Mouse (Mus musculus) liver, embryonic 16.5 days (tissue): ENCODE measurements around the gene Cspg4. TPM values are rescaled to one million over a fixed set of nuclear protein-coding genes. Genes with fewer than 3 reads are reported as not detected.

Experiments used
- ATAC-seq: fragments of 200-750 bp; cut with Nextera tagmentation; 2 replicates; pipeline ENCODE4 v1.8.0; 2017; ENCODE audit warnings: low read depth, mild to moderate bottlenecking, moderate number of reproducible peaks, moderate library complexity
- H3K27ac ChIP-seq: fragments of 300-500 bp; sonication (generic); 2 replicates; pipeline ENCODE4 v1.5.1; 2014; ENCODE audit warnings: mild to moderate bottlenecking, low read length
- H3K27me3 ChIP-seq: fragments of 300-500 bp; sonication (generic); 2 replicates; pipeline ENCODE4 v1.6.1; 2014; ENCODE audit warnings: low read depth, low read length, mixed read lengths; ENCODE audit not compliant: control insufficient read depth, insufficient read depth
- H3K36me3 ChIP-seq: fragments of 300-500 bp; sonication (generic); 2 replicates; pipeline ENCODE4 v1.6.1; 2014; ENCODE audit warnings: mild to moderate bottlenecking; ENCODE audit not compliant: control insufficient read depth, insufficient read depth
- H3K4me1 ChIP-seq: fragments of 300-500 bp; sonication (generic); 2 replicates; pipeline ENCODE4 v1.6.1; 2014; ENCODE audit warnings: low read depth, low read length, mixed read lengths; ENCODE audit not compliant: control insufficient read depth
- H3K4me2 ChIP-seq: fragments of 300-500 bp; sonication (generic); 2 replicates; pipeline ENCODE4 v1.6.1; 2014; ENCODE audit warnings: low read depth, low read length, mixed read lengths
- H3K4me3 ChIP-seq: fragments of 300-500 bp; sonication (generic); 2 replicates; pipeline ENCODE4 v1.5.1; 2014; ENCODE audit warnings: low read depth, mild to moderate bottlenecking, low read length
- H3K9ac ChIP-seq: fragments of 300-500 bp; sonication (generic); 2 replicates; pipeline ENCODE4 v1.6.1; 2014; ENCODE audit warnings: low read depth, low read length
- H3K9me3 ChIP-seq: fragments of 300-500 bp; sonication (generic); replicated peaks from 2 replicates; pipeline ENCODE4 v1.6.1; 2016; ENCODE audit warnings: low read length; ENCODE audit not compliant: control insufficient read depth
- WGBS: fragments of 180-500 bp; shearing (Covaris S2); extraction: QIAGEN DNeasy Blood & Tissue Kit; methylation state at CpG from one replicate; pipeline ENCODE4 v1.1.7; 2014; ENCODE audit not compliant: insufficient replicate concordance; 5-methylcytosine and 5-hydroxymethylcytosine counted together
- polyA plus RNA-seq: library from polyadenylated mRNA; unstranded; fragments of >200 nt; fragmentation: Nextera tagmentation; extraction: Ambion mirVana; gene quantifications from 2 replicates; pipeline ENCODE4 v1.2.1, GENCODE M21; 2015

The Cspg4 gene
- polyA plus RNA-seq, 1 experiment from 2014 or later, result 0.87 TPM

DNA sequence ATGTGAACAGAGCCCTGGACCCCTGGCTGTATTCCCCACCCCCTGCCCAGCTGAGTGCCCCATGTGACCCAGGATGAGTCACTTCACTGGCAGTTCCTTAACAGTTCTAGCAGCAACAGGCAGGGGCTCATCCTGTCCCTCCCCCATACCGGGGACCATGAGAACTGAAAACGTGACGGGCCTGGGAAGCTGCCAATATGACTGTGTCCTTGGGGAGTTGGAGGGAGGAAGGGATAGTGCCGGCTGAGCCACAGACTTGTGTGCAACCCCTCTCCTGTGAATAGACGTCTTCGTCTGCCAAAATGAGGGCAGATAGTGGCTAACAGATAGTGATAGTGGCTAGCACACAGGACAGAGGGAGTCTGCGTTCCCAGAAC lies 59.8 kb downstream of the Cspg4 start:
- H3K4me1 ChIP-seq, result peaks cover 19% of the 10 kb centered on the region
- H3K9me3 ChIP-seq, result no peaks in the 10 kb centered on the region
- peak overlapping the region; percentile 28; the same call in 1 of the 2 replicates for H3K9ac ChIP-seq
- 12% methylated on average over 7 of the region's 7 CpGs for WGBS
- 0 out of 2 replicates have a peak, but pooled peaks cover 5% of the 10 kb centered on the region for H3K36me3 ChIP-seq
- H3K27ac ChIP-seq, result peak overlapping the region; percentile 48; the same call in 1 of the 2 replicates
- ATAC-seq, result peak; percentile 43
- H3K27me3 ChIP-seq, result peaks cover 19% of the 10 kb centered on the region
- H3K4me2 ChIP-seq, result peak overlapping the region; percentile 84
- peak overlapping the region; percentile 26 for H3K4me3 ChIP-seq

- H3K4me3 ChIP-seq, result peak overlapping the region; percentile 26; the same call in 1 of the 2 replicates
- H3K4me2 ChIP-seq, result peak overlapping the region; percentile 84
- 0 out of 2 replicates have a peak, but pooled peaks cover 5% of the 10 kb centered on the region for H3K36me3 ChIP-seq
- ATAC-seq, result no peak
- H3K9me3 ChIP-seq, result no peaks in the 10 kb centered on the region
- 79% methylated on average over 26 of the region's 26 CpGs for WGBS
- no peak overlapping the region for H3K27ac ChIP-seq
- peaks cover 19% of the 10 kb centered on the region for H3K4me1 ChIP-seq
- H3K27me3 ChIP-seq, result peaks cover 19% of the 10 kb centered on the region
- H3K9ac ChIP-seq, result no peak overlapping the region
Observed at GRCm38 (mm10) chr9:56925291-56926024, 60.6 kb downstream of the Cspg4 start.

DNA sequence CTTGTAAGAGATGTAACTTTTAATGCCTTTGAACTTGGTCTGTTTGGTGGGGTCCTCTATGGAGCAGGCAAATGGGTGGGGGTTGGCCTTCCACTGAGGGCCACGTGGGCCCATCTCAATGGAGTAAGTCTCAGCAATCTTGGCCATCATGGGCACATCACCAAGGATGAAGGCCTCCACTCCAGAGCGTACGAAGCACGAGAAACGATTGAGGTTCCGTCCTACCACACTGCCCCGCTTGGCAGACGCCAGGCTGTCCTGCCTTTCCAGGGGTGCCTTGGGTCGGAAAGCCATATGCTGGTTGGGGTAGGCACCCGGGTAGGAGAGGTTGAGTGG lies 61.2 kb downstream of the Cspg4 start:
- Histone ChIP-seq H3K4me2 (peak overlapping the region; percentile 84; the same call in 1 of the 2 replicates), H3K27ac (no peak overlapping the region), H3K9me3 (no peaks in the 10 kb centered on the region), H3K27me3 (peaks cover 19% of the 10 kb centered on the region), H3K9ac (no peak overlapping the region), H3K4me1 (peaks cover 19% of the 10 kb centered on the region), H3K36me3 (0 out of 2 replicates have a peak, but pooled peaks cover 5% of the 10 kb centered on the region), H3K4me3 (no peak overlapping the region)
- no peak for ATAC-seq
- 78% methylated on average over 10 of the region's 10 CpGs for WGBS

- Histone ChIP-seq H3K4me3 (no peak overlapping the region; the same call in 1 of the 2 replicates), H3K36me3 (0 out of 2 replicates have a peak, but pooled peaks cover 5% of the 10 kb centered on the region), H3K9me3 (no peaks in the 10 kb centered on the region), H3K27me3 (peaks cover 19% of the 10 kb centered on the region), H3K27ac (no peak overlapping the region), H3K4me1 (peaks cover 19% of the 10 kb centered on the region), H3K9ac (no peak overlapping the region), H3K4me2 (0 out of 2 replicates have a peak overlapping the region, but pooled peaks have one; percentile 84)
- WGBS, result 62% methylated on average over 10 of the region's 10 CpGs
- no peak for ATAC-seq
Observed at GRCm38 (mm10) chr9:56926387-56926786, 61.6 kb downstream of the Cspg4 start.

- Histone ChIP-seq H3K4me2 (peak overlapping the region; percentile 84), H3K4me3 (peak overlapping the region; percentile 69), H3K4me1 (peaks cover 19% of the 10 kb centered on the region), H3K9ac (peak overlapping the region; percentile 76), H3K9me3 (no peaks in the 10 kb centered on the region), H3K27ac (peak overlapping the region; percentile 81), H3K27me3 (peaks cover 19% of the 10 kb centered on the region), H3K36me3 (no peaks in the 10 kb centered on the region)
- 2% methylated on average over 35 of the region's 35 CpGs for WGBS
- no peak for ATAC-seq
Observed at GRCm38 (mm10) chr9:56927191-56928012, 62.6 kb downstream of the Cspg4 start.

- WGBS, result under 1% methylated on average over 49 of the region's 50 CpGs
- Histone ChIP-seq H3K36me3 (no peaks in the 10 kb centered on the region), H3K27me3 (peaks cover 19% of the 10 kb centered on the region), H3K27ac (peak within 1 kb of the TSS; percentile 81), H3K9ac (peak within 1 kb of the TSS; percentile 76), H3K9me3 (no peaks in the 10 kb centered on the region), H3K4me3 (peak within 1 kb of the TSS; percentile 69), H3K4me2 (peak within 1 kb of the TSS; percentile 84), H3K4me1 (peaks cover 19% of the 10 kb centered on the region)
- ATAC-seq, result peak; percentile 70
Observed at GRCm38 (mm10) chr9:56928041-56928811, 63.4 kb downstream of the Cspg4 start, which contains the start of gene Snx33. Gene Snx33 (minus strand): TSS chr9:56928371.

DNA sequence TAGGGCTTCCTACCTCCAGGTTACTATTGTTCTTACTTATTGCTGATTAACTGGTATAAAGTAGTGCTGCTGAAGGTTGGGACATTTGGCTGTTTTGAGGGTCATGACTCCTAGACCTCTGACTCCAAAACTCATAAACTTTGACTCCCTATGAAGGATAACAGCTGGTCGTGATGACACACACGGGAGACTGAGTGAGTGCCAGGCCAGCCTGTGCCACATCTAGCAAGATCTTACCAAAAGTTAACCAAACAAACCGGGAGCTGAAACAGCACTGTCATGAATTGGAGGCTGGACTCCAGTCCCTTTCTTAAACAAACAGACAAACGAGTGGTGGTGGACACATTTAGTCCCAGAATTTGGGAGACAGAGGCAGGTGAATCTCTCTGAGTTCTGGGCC lies 64.7 kb downstream of the Cspg4 start:
- ATAC-seq, result no peak
- Histone ChIP-seq H3K9me3 (no peaks in the 10 kb centered on the region), H3K4me3 (no peak overlapping the region), H3K36me3 (no peaks in the 10 kb centered on the region), H3K9ac (no peak overlapping the region), H3K4me2 (no peak overlapping the region), H3K27me3 (peaks cover 19% of the 10 kb centered on the region), H3K27ac (no peak overlapping the region), H3K4me1 (peaks cover 15% of the 10 kb centered on the region)
- WGBS, result 39% methylated on average over 4 of the region's 4 CpGs

DNA sequence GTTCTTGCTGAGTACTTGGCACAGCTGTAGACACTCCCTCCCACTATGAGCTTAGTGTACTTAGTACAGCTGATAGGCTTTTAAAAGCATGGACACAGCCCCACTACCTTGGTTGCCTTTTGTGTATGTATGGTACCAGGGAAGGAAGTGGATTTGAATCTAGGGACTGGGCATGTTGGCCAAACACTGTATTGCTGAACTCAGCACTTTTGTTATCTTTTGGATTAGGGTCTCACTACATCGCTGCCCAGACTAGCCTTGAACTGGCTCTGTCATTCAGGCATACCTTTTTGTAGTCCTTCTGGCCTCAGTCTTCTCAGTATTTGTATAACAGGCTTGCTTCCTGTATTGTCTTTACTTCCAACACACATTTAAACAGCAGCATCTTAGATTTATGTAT lies 65.7 kb downstream of the Cspg4 start:
- H3K27me3 ChIP-seq, result peaks cover 19% of the 10 kb centered on the region
- no peak overlapping the region for H3K9ac ChIP-seq
- H3K4me1 ChIP-seq, result peaks cover 10% of the 10 kb centered on the region
- no peak overlapping the region for H3K4me3 ChIP-seq
- 56% methylated on average over 1 of the region's 1 CpGs for WGBS
- H3K9me3 ChIP-seq, result no peaks in the 10 kb centered on the region
- no peak for ATAC-seq
- H3K27ac ChIP-seq, result no peak overlapping the region
- H3K36me3 ChIP-seq, result no peaks in the 10 kb centered on the region
- H3K4me2 ChIP-seq, result no peak overlapping the region
